Mouse (Mus musculus) kidney, adult 9 months (tissue): ENCODE results near the gene Fbxo46.

Experiments
- DNase-seq: peaks from one replicate; pipeline ENCODE4 v3.0.0; 2022

The Fbxo46 gene

DNA sequence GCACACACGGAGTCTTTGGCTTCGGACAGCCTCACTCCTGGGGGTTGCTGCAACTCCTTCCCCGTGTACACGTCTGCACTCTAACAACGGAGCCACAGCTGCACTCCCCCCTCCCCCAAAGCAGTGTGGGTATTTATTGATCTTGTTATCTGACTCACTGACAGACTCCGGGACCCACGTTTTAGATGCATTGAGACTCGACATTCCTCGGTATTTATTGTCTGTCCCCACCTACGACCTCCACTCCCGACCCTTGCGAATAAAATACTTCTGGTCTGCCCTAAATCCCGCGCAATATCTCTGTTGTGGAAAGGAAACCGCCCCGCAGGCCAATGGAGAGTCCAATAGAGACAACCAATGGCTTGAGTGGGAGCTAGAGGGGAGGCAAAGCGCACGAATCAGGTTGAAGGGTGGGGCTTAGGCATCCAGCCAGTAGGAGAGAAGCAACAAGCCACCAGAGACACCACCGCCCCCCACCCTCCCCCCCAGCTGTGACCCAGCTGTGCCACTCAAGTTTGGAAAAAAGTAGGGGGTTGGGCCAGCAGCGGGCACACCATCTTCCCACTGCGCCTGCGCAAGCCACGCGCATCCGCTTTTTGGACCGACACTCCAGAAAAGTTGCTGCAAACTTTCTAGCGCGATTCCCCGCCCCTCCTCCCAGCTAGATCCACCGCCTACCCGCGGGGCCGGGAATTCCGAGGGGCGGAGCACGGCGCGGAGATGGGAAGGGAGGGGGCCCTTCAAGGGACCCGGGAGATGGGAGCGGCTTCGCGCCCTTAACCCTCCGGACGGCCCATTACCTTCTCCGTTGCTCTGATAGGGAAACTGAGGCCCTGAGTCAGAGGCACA, 25.9 kb upstream of the Fbxo46 start:
- DNase-seq, result peak; percentile 99

DNA sequence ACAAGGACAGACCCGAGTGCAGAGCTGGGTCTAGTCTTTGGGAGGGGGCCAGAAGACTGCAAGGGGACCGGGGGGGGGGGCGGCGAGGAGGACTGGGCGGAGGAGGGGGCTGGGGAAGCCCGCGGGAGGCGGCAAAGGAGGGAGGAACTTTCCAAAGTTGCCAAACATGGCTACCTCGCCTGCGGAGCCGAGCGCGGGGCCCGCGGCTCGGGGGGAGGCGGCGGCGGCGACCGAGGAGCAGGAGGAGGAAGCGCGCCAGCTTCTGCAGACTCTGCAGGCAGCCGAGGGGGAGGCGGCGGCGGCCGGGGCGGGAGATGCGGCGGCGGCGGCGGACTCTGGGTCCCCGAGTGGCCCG, 25.2 kb upstream of the Fbxo46 start, which contains the start of gene Six5:
TSS of gene Six5 (plus strand) at position 124 of the 355 bp plus-strand sequence.
- DNase-seq, result no peak

DNA sequence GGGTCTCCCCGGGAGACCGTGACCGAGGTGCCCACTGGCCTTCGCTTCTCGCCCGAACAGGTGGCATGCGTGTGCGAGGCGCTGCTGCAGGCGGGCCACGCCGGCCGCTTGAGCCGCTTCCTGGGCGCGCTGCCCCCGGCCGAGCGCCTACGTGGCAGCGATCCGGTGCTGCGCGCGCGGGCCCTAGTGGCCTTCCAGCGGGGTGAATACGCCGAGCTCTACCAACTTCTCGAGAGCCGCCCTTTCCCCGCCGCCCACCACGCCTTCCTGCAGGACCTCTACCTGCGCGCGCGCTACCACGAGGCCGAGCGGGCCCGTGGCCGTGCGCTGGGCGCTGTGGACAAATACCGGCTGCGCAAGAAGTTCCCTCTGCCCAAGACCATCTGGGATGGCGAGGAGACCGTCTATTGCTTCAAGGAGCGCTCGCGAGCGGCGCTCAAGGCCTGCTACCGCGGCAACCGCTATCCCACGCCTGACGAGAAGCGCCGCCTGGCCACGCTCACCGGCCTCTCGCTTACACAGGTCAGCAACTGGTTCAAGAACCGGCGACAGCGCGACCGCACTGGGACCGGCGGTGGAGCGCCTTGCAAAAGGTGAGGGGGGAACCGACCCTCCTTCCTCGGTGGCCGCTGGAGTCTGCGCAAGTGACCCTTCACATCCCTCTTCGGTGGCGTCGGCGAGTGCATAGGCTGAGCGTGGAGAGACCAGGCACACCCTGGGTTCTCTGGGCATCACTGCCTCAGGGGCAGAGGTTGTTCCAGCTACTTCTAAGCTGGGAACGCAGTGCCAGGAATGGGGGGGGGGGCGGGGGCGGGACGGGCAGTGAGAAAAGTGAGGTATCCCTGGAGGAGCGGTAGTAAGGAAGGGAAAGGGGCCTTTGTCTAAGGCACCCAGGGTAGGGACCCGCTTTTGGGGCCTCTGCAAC, 24.6 kb upstream of the Fbxo46 start:
- DNase-seq, result peak; percentile 63

DNA sequence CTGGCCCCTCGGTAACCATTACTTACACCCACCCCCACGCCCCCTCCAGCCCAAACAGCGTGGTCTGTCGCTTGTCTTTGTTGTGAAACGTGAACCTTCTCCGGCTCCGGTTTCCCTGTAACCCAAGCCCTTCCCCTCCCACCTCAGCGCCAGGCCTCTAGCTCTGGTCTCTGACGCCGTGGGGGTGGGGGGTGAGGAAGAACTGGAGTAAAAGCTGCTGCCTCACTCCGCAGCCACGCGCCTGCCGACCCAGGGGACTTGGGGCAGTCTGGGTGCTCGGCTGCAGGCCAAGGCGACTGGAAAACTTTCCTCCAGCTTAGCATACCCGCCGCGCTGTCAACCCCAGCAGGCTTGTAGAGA, 23.9 kb upstream of the Fbxo46 start:
- peak; percentile 60 for DNase-seq

DNA sequence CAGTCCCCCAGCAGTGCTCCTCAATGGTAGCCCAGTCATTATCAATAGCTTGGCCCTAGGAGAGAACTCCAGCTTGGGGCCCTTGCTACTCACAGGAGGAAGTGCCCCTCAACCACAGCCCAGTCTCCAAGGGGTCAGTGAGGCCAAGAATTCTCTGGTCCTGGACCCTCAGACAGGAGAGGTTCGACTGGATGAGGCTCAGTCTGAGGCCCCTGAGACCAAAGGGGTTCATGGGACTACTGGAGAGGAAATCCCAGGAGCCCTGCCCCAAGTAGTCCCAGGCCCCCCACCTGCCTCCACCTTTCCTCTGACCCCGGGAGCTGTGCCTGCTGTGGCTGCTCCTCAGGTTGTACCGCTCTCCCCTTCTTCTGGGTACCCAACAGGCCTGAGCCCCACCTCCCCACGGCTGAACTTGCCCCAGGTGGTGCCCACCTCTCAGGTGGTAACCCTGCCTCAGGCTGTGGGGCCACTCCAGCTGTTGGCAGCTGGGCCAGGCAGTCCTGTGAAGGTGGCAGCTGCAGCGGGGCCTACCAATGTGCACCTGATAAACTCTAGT, 23.2 kb upstream of the Fbxo46 start:
- DNase-seq, result no peak

DNA sequence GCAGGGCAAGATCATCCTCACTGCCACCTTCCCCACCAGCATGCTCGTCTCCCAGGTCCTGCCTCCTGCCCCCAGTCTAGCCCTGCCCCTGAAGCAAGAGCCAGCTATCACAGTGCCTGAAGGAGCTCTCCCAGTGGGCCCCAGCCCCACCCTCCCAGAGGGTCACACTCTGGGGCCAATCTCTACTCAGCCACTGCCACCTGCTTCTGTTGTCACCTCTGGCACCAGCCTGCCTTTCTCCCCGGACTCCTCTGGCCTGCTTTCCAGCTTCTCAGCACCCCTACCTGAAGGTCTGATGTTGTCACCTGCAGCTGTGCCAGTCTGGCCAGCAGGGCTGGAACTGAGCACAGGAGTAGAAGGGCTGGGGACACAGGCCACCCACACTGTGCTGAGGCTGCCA, 22.4 kb upstream of the Fbxo46 start:
- no peak for DNase-seq

DNA sequence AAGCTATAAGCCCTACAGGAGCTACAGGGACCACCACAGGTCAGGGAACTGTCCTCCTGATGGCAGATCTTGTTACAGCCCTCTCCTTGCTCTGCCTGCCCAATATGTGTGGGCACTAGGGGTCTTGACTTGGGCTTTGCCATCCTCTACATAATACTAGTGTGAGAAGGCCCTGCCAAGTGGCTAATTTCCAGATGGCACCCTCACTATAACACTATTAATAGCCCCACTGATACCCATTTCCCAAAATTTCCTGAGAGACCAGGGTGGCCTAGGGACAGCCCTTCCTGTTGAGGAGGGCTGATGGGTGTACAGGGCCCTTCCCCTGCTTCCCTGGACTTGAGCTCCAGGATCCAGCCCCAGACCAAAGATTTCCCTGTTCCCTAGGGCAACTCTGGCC, 21.8 kb upstream of the Fbxo46 start:
- DNase-seq, result no peak

DNA sequence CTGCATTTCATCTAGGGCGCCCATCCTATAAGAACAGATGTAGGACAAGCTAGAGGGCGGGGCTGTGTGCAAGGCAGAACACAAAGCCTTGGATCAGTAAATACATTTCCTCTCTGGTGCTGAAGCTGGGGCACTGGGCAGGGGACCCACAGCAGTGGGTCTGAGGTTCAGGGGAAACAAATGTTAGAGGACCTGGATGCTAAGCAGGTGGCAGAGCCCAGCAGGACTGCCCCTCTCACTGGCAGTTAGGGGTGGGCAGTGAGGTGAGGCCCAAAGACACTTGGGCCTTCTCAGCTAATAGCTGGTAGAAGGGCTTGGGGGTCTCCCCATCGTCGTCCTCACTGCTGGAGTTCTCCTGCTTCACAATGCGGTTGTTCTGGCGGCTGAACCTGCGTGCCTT, 20.8 kb upstream of the Fbxo46 start:
- DNase-seq, result no peak

DNA sequence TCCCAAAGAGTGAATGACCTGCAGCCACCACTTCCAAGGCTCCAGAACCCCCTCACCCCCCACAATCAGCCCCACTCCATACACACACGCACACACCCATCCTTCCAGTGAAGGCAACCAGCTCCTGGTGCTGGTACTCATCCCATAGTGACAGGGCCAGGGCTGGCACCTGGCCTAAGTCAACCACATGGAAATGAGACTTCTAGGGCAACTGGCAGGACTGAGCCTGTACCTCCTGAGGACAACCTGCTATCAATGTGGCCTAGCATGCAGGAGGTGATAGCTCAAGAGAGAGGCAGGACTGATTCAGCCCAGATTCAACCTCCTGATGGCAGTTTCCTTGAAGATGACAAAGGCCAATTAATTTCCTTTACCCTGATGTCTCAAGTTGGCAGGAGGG, 19.4 kb upstream of the Fbxo46 start:
- no peak for DNase-seq

DNA sequence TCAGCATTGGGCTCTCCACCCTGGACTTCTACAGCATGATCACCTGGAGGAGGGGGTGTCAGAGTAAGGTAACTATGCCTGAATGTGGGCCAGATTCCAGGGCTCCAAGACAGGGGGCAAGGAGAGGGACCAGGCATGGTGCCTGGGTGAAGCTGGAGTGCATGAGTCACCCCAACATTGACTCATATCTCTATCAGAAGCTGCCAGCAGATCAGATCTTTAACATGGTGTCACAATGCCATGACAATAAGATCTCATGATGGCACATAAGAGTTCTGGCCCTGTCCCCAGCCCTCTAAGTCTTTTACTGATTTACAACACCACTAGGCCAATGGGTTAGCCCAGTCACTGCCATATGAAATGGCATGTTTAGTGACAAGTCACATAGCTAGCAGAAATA, 15.9 kb upstream of the Fbxo46 start:
- no peak for DNase-seq

DNA sequence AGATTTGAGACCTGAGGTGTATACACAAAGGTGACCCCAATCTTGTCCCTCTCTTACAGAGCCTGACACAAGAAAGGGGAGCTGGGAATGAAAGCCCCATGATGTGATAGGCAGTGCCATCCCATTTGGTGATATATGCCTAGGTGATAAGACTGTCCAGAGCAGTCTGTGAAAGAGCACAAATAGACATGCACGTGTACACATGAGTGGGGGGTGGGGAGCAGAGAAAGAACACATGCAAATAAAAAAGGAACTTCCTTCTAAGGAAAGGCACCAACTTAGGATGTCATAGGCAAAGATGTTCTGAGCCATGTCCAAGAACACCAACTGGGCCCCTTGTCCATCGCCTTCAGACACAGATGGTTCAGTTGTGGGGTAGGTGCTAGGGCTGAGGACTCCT, 15.2 kb upstream of the Fbxo46 start:
- DNase-seq, result no peak

DNA sequence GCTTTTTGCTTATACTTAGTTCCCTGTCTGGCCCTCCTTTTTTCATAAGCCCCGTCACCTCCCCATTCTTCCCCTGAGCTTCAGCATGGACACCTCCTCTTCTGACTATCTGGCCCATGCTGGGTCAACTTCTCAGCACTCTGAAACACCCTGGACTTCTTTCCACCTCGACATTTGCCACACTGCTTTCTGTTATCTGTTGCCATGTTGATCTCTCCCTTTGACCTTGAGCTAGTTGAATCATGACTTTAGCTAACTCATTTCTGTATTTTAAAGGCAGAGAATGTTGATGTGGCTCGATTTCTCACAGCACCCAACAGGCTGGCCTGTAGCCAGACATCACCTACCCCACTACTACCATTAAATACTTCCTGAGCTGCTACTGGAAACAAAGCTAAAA, 12.2 kb upstream of the Fbxo46 start:
- no peak for DNase-seq

DNA sequence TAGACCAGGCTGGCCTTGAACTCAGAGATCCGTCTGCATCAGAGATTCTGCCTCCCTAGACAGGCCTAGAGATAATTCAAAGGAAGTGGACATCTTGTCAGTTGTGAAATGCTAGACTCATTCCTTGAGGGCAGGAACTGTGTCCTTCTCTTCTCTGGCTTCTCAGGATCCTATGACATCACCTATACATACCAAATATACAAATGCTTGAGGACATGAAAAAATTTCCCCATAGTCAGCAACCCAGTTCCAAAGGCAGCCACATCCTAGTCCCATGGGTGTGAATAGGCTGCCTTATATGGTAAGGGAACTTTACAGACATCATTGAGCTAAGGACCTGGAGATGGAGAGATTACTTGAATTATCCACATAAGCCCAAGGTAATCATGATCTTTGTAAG, 10.1 kb upstream of the Fbxo46 start:
- DNase-seq, result no peak

DNA sequence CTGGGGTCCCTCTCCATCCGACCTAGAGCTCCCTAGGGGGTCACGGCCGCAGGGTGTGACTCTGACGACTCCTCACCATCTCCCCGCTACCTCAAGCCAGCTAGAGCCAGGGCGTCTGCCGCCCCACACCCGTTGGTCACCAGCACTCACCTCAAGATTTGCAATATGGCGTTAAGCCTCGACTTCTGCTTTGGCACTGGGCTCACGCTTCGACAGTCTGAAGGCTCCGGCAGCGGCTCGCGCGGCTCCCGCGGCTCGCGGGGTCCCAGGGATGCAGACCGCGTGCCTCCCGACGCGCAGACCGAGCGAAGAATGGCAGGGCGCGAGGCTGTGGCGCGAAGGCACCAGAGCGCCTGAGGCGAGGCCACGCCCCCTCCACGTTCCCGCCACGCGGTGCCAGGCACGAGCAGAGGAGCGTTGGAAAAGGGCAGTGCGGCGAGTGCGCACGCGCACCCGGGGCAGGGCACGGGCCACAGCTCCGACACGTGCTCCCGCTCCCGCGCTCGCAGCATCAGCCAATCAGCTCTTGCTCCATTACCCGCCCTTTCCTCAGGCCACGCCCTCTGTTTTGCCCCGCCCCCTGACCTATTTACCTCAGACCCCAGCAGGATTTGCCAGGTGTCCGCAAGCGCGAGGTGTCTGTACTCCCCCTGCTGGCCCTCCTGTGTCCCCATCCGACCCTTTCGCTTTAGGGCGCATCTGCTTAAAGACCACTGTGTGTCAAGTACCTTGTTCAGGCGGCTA, 1.5 kb upstream of the Fbxo46 start, which contains the start of gene Gm4969:
TSS of gene Gm4969 (minus strand) at position 341 of the 744 bp plus-strand sequence.
- peak; percentile 67 for DNase-seq

DNA sequence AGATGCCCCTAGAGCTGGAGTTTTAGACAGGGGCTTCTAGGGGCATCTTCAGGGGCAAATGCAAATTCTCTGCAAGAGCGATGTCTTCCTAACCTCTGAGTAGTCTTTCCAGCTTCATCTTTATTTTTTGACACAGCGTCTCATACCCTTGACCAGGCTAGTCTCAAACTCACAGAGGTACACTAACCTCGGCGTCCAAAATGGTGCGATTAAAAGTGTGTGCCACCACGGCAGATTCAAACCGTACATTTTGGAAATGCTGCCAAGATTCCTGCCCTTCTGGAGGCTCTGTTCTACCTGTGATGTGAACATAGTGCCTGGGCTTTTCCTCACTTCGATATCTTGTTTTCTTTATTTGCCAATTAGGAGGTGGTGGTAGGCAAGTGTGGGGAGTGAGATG, 576 bp upstream of the Fbxo46 start:
- peak; percentile 50 for DNase-seq

DNA sequence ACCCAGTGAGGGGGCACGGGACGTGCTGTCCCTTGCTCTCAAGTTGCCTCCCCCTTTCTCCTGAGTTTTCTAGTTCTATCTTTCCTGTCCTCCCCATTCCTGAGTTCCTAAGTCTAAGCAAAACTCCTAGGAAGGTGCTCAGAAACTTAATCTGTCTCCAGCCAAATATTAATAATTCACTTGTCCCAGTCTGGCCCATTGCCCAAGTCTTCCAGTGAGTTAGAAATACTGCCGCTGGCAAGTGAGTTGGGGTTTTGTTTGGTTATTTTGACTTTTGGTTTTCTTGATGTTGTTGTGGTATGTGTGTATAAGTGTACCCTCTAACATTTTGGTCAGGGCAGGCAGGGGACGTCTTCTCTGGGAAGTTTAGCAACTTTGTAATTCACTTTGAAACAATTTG, 2.0 kb downstream of the Fbxo46 start:
- DNase-seq, result peak; percentile 88

DNA sequence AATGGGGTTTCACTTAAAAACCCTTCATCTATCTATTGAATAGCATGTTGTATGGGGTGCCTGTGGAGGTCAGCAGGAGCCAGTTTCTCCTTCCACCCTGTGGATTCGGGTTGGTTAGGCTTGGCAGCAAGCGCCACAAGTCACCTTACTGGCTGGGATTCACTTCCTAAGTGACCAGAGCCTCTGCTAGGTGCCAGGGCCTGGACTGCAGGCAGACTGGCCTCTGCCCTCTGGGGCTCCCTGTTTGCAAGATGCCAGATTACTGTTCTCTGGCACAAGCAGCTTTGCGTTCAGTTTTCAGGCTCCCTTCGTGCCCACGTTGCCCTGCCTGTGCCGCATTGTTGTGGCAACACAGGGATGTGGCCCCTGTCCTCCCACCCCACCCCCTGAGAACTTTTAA, 5.1 kb downstream of the Fbxo46 start:
- DNase-seq, result peak; percentile 64

DNA sequence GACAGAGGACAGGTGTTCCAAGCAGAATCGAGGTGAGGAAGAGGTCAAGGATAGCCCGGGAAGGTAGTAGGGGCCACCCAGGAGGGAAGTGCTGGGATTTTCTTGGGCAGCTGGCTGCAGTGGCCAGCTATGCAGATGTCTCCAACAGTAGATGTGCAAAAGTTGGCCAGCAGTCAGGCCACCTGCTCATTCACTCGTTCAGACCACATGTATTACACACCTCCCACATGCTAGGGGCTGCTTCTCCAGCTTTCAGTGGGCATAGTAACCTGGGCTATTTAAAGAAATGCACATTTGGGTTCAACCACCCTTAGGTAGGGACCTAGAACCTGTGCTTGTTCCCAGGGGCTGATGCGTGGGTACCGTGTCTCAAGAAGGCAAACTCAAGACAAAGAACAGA, 8.1 kb downstream of the Fbxo46 start:
- DNase-seq, result no peak

DNA sequence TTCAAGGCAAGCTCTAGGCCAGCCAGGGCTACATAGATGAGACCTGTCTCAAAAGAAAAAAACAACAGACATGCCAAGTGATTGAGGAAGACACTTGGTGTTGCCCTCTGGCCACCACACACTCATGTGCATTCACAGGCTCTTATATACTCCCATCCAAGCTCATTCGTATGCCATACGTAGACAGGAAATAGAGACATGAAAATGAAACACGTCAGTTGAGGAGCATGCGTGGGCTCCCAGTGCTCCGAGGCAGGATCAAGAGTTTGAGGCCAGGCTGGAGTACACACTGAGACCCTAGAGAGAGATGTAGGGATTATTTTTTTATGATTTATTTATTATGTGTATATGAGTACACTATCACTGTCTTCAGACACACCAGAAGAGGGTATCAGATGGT, 9.7 kb downstream of the Fbxo46 start:
- DNase-seq, result no peak

DNA sequence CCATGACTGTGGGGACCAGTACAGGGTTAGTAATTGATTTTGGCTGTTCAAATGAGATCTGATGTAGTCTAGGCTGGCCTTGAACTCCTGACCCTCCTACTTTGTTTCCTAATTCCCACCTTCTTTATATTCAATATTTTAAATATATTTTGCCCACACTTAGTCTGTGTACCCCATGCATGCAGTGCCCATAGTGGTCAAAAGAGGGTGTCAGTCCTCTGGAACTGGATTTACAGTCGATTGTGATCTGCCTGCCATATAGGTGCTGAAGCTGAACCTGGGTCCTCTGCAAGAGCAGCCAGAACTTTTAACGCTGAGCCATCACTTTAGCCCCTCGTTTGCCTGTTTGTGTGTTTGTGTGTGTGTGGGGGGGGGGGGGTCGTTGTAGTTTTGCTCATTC, 11.0 kb downstream of the Fbxo46 start:
- DNase-seq, result no peak

DNA sequence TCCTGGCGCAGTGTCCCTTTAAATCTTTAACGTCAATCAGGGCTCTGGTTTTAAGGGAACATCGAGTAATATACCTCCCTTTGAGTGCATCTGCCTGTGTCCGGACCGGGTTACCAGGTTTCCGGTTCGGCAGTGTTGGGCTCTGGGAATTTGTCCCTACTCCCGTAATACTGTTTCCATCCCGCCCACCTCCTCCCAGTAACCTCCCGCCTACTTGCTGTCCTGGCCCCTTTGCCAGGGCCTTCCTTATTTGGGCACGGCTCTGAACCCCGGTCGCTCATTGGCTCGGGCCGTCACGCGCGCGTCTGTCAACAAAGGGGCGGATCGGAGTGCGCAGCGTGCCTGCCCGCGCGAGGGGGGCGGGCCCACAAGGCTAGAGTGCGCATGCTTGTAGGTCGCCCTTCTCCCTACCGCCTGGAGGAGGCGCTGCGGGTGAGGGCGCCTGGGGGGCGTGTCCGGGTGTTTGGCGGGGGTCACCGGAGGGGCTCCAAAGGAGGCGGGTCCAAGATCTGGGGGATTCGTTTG, 11.7 kb downstream of the Fbxo46 start:
- DNase-seq, result peak; percentile 99

DNA sequence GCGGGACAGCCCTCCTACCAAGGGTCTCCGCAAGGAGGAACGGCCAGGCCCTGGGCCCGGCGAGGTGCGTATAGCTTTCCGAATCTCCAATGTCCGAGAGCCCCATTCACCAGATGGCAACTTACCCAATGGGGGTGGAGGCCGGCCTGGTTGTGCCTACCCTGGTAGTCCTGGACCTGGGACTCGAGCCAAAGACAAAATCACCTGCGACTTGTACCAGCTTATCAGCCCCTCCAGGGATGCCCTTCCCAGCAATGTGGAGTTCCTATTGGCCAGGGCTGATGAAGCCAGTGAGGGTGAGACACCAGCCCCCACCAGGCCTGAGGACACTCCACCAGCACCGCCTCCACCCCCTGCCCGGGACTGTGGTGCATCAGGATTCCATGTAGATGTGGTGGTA, 16.5 kb downstream of the Fbxo46 start:
- DNase-seq, result no peak
